Mouse (Mus musculus): ENCODE measurements around the gene Casp6. TPM values are rescaled to one million over a fixed set of nuclear protein-coding genes. Genes with fewer than 3 reads are reported as not detected.

Gene Casp6
- total RNA-seq, 2 experiments from 2014 or later: 12.5 to 40.7 TPM

DNA sequence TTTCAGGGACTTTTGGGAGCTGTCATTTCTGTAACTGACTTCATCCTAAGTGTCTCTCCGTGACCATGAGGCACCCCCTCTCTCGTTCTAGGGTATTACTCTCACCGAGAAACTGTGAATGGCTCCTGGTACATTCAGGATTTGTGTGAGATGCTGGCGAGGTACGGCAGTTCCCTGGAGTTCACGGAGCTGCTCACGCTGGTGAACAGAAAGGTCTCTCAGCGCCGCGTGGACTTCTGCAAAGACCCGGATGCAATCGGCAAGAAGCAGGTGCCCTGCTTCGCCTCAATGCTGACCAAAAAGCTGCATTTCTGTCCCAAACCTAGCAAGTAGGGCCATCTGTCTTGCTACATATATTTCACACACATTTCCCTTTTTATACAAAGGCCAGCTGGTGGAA, 12.0 kb downstream of the Casp6 start:
- no peak for ATAC-seq (replicated peaks; ENCODE audit: low FRiP score, low TSS enrichment, poor library complexity, severe bottlenecking)

DNA sequence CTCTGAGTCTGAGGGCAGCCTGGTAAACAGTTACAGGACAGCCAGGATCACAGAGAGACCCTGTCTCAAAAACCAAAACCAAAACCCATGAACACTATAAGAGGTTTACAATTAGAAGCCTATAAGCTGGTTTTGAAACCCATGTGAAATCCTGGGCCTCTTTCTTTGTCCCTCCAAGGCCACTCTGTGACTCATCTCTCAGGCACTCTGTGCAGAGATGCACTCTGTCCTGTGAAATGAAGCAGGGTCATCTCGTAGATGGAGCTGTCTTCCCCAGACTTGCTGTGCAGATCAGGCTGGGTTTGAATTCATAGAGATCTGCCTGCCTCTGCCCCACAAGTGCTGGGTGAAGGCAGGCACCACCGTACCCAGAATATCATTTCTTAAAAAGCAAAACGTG, 16.2 kb downstream of the Casp6 start:
- ATAC-seq (replicated peaks; ENCODE audit: low FRiP score, low TSS enrichment, poor library complexity, severe bottlenecking): no peak

DNA sequence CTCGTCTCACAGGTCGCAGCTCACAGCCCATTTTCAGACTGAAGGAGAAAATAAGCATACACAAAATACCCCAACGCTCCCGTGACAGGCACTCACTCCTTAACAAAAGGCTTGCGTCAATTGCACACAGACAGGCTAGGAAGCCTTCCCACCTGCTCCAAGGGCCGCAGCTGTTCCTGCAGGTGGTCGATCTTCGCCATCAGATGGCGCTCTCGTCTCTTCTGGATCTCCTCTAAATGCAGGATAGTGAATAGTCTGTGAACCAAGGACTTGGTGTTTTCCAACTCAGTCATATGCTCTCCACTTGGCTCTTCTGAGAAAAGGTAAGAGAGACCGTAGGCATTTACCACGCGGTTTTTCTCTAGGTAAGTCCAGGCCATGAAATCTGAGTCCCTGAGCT, 17.2 kb downstream of the Casp6 start:
- ATAC-seq (replicated peaks; ENCODE audit: low FRiP score, low TSS enrichment, poor library complexity, severe bottlenecking): peak; percentile 86

DNA sequence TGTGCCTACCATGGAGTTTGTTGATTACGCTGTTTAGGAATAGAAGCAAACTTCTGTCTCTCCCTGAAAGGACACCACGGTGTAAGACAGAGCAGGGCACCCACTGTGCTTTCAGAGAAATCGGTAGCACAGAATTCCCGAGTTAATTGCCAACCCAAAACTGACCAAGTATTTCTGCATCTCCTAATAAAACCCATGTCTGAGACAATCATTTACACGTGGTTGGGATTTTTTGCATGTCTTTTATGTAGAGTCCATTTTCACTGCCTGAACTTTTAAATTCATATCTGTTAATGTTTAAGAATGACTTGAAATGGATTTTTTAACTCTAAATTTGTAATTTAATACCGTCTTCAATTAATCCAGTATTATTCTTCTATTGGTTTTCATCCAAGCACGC, 22.4 kb downstream of the Casp6 start:
- no peak for ATAC-seq (replicated peaks; ENCODE audit: low FRiP score, low TSS enrichment, poor library complexity, severe bottlenecking)

DNA sequence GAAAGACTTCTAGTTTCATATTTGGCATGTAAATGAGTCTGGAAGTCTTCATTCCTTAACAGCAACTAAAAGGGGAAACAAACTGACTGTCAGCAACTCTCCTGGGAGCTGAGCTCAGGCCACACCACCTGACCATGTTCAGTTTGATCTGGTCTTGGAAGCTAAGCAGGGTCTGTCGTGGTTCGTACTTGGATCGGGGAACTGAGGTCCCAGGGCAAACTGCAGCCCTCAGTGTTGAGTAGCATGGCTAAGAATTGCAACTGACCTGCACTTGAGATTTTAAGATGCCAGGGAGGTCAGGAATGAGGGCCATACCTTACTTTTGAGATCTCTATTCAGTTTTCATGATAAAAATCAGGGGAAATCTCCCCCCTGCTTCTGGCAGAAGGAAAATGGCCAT, 24.6 kb downstream of the Casp6 start:
- no peak for ATAC-seq (replicated peaks; ENCODE audit: low FRiP score, low TSS enrichment, poor library complexity, severe bottlenecking)

DNA sequence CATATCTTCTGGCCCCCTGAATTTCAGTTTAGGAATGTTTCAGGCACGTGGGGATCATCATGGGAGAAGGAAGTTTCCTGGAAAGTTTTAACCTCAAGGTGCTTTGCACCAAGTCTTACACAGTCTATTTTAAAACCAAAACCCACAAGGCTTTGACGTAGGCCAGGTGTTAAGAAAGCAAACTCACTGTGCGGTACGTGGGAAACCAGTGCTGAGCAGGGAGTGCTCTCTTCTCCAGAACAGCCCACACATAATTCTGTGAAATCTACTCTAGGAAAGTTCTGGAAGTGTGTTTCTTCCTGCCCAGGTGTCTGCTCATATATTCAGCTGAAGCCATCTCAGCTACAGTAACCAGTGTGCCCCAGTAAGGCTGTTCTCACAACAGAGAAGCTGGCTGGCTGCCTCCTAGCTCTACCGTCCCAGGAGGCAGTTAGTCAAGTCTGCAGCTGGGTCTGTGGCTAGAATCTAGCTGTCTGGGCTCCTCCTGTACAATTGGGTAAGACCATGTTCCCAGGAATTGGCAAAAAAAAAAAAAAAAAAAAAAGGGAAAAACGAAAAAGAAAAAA, 29.1 kb downstream of the Casp6 start:
- no peak for ATAC-seq (replicated peaks; ENCODE audit: low FRiP score, low TSS enrichment, poor library complexity, severe bottlenecking)

DNA sequence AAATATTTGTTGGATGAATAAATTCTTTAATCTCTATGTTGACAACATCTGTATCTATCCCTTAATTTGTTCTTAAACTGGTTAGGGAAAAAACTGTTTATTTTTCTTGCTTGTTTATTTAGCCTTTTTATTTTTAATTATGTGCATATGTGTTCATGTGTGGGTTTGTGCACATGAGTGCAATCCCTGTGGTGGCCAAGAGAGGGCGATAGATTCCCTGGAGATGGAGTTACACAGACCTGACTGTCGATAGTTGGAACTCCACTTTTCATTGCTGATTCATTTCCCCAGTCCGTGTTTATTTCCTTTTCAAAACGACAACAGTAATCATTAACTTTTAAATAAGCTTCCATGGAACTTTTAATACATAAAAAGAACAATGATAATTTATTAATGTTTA, 31.2 kb downstream of the Casp6 start:
- ATAC-seq (replicated peaks; ENCODE audit: low FRiP score, low TSS enrichment, poor library complexity, severe bottlenecking): peak; percentile 65; the same call in 1 of the 2 replicates

DNA sequence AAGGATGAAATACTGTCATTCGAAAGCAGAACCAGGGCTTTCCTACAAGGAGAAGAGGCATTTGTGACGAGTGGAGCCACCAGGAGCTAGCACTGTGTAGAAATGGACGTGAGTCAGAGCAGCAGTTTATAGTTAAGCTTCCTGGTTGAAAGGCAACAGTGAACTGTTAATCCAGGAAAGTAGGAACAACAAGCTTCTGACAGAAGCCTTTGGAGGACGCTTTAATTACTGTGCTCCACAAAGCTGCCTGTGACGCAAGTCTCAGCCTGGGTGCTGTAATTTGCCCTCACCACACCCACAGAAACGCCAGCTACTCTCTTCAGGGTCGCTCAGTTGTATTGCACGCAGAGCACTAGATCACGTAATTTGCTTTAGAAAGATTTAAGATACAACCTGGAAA, 35.3 kb downstream of the Casp6 start:
- ATAC-seq (replicated peaks; ENCODE audit: low FRiP score, low TSS enrichment, poor library complexity, severe bottlenecking): no peak

DNA sequence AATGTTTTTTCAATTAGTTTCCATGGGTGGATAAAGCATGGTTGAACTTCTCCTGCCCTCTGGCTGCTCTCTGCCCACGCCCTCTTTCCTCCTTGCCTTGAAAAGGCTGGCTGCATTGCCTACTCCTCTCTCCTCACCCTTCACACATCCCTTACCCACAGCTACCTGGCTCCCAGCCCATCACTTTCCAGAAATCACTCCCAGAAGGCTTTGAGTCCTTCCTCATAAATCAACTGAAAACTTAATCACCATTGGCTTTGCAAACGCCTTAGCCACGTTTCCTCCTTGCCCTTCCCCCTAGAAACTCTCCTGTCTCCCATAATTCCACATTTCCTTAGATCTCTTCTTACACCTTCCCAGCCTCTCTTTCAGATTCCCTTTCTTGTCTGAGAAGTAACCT, 36.6 kb downstream of the Casp6 start:
- ATAC-seq (replicated peaks; ENCODE audit: low FRiP score, low TSS enrichment, poor library complexity, severe bottlenecking): no peak

DNA sequence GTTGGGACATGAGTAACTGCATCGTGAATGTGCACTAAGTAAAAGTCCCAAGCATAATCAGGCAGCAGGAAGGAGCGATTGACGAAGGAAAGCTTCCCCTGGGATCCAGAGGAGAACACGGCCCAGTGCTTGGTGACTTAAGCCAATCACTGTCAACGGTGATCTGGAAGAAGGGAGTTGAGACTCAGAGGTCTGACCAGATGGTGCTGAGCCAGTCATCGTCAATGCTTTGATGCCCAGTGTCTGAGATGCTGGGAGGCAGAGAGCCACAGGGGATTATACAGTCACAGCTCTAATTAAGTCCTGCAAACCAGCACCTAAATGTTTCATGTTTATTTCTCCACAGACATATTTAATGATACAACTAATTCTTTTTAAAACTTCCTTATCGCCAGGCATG, 37.8 kb downstream of the Casp6 start:
- no peak for ATAC-seq (replicated peaks; ENCODE audit: low FRiP score, low TSS enrichment, poor library complexity, severe bottlenecking)

DNA sequence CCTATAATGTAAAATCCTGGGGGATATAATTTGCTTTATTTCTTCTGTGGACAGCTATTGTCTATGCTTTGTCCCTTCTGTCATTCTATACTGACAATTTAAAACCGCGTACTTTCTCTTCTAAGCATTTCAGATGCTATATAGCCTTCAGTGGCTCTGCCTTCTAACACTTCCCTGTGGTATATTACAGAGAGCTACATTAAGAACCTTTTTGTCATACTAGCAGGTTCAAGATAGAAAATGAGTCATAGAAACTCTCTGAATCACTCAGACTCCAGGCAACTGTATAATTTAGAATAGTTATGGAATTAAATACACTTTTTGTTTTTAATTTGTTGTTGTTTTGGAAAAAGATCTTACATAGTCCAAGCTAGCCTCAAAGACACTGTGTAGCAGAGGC, 39.6 kb downstream of the Casp6 start:
- ATAC-seq (replicated peaks; ENCODE audit: low FRiP score, low TSS enrichment, poor library complexity, severe bottlenecking): no peak

DNA sequence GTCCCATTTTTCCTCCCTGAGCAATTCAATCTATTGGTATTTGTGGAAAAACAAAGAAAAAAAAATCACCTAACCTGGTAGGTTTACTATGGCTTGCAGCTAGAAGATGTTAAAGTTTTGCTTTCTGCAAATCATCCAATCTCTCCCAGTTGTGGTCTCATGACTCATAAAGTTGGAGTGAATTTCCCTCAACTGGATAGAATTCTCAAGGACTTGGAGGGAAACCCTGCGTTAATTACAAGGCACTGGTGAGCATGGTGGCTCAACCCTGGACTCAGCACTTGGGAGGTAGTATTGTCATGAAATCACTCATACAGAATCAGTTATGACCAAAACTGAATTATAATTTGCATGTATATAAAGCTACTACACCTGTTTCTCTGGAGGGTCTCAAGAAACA, 40.1 kb downstream of the Casp6 start:
- ATAC-seq (replicated peaks; ENCODE audit: low FRiP score, low TSS enrichment, poor library complexity, severe bottlenecking): no peak

DNA sequence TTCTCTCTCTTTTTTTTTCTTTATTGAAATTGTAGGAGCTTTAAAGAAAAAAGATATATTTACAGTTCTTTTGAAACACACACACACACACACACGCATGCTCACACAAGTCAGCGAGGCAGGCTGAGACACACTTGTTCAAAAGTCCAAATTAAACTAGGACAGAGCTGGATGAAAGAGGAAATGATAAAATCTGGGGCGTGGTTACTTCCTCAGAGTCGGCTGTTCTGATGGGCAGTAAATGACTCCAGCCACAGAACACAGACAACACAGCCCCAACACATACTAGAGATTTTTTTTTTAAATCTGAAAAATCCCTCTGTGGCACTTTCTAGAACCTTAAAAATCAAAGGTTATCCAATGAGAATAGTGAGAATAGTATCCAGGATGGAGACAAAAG, 42.6 kb downstream of the Casp6 start:
- no peak for ATAC-seq (replicated peaks; ENCODE audit: low FRiP score, low TSS enrichment, poor library complexity, severe bottlenecking)

DNA sequence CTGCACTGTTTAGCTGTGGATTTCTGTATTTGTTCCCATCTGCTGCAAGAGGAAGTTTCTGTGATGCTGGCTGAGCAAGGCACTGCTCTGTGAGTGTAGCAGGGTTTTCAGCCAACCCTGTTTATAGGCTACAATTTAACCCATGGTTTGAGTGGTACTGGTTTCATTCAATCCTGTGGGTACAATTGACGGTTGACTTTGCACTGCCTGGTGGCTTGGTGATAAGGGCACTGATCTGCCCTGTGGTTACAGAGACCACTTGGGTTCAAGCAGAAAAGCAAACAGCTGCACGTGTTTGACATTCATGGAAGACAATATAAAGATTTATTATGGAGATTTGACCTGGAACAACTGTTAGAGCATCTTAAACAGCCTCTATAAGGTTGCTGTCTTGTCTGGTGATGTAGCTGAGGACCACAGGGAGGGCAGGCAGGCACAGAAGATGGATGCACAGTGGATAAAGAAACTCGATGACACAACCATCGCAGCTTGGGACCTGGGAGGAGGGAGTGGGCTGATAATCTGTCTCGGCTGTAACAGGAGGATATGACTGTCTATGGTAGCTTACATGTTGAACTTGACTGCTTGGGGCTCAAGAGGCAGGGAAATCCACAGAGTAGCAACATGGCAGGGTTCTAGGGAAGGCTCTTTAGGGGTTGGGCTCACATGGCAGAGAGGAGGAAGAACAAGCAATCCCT, 45.1 kb downstream of the Casp6 start:
- peak; percentile 94 for ATAC-seq (replicated peaks; ENCODE audit: low FRiP score, low TSS enrichment, poor library complexity, severe bottlenecking)

DNA sequence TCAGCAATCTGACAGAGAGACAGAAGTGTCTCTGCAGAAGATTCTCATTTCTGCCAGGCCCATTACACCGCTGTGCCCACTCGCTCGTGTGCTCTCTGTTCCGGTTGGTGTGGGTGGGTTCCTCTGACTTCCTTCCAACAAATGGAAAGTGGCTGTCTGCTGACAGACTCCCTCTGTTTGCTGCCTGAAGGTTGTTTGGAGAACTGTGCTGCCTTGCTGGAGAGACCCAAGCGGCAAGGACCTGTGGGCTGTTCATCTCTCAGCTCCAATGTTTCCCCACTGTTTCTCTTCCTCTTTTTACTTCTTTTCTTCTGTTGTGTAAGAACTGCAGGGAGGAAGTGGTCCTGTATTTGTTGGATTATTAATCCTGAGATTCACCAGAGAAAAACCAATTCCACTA, 47.1 kb downstream of the Casp6 start:
- no peak for ATAC-seq (replicated peaks; ENCODE audit: low FRiP score, low TSS enrichment, poor library complexity, severe bottlenecking)

DNA sequence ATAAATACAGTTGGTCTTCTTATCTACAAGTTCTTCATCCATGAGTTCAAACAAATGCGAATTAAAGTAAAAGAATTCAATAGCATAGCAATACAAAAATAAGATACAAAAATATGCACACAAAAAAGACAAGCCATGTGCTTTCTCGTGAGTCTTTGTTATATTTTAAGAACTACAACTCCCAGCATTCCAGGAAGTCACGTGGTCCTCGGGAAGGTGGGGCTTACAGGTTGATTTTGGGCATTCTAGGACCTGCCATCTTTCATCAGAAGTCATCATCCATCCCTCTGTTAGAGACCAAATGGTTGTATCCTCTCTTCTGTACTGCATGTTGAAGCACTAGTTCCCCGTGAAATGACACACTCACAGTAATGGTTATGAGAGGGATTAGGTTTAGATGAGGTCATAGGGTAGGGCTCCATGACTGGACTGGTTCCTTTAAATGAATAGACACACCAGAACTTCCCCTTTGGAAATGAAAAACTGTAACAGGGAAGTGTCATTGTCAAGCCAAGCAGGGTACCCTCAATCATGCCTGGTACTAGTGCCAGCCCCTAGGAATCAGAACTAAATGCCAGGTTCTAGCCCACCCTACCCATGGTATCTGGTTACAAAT, 48.0 kb downstream of the Casp6 start:
- ATAC-seq (replicated peaks; ENCODE audit: low FRiP score, low TSS enrichment, poor library complexity, severe bottlenecking): no peak

DNA sequence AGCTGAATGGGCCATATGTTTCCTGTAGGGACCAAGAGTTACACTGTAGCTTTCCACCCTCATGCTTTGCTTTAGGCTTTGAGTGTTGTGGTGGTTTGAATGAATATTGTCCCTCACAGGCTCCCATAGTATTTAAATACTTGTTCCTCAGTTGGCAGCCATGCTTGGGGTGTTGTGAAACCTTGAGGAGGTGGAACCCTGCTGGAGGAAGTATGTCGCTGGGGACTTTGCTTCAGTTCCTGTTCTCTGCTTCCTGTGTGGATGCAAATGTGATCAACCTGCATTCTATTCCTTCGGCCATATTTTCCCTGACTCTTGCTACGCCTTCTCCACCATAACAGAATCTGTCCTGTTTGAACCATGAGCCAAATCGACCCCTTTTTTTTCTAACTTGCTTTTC, 52.1 kb downstream of the Casp6 start:
- no peak for ATAC-seq (replicated peaks; ENCODE audit: low FRiP score, low TSS enrichment, poor library complexity, severe bottlenecking)

DNA sequence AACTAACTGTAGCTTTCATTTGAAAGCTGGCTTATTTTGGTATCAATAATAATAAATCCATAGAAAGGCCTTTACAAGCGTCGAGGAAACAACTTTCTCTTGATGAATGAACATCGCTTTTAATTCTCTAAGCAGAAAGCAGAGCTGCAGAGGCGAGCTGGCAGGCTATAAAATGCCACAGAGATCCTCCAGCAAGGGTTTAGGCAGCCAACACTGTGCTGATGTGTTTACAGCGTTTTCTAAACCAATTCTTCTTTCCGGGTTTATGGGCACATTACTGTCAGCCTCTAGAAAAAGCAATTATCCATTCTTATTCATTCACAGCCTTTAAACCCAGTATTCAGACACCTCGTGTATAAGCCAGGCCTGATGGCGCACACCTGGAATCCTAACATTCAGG, 61.3 kb downstream of the Casp6 start:
- ATAC-seq (replicated peaks; ENCODE audit: low FRiP score, low TSS enrichment, poor library complexity, severe bottlenecking): no peak

Measured in megakaryocyte-erythroid progenitor cell, adult 5-6 weeks (primary cell).